Mouse (Mus musculus): ENCODE data around the gene Clint1. TPM values are rescaled to one million over a fixed set of nuclear protein-coding genes. Genes with fewer than 3 reads are reported as not detected.
"Not testable (repeated sequence)": the region's sequence is repeated elsewhere in the genome, so short reads cannot be mapped to it uniquely, and the experiment has no call there.

Clint1 gene
- polyA plus RNA-seq, 1 experiment from 2014 or later = 52.2 TPM

GRCm38 (mm10) chr11:45865861-45866260 lies 14.0 kb downstream of the Clint1 start:
- H3K27ac ChIP-seq (ENCODE audit: low read length) = no peak overlapping the region
- WGBS (ENCODE audit: insufficient replicate concordance) = 83% methylated on average over 2 of the region's 2 CpGs
- H3K36me3 ChIP-seq (ENCODE audit: control insufficient read depth, insufficient read depth) = peaks cover 4% of the 10 kb centered on the region
- no peak overlapping the region for H3K9ac ChIP-seq (ENCODE audit: low read depth, low read length)
- no peak overlapping the region for H3K4me3 ChIP-seq (ENCODE audit: low read depth, low read length)
- ATAC-seq (ENCODE audit: low read depth) = 0 out of 2 replicates have a peak, but pooled peaks have one; percentile 46
- H3K9me3 ChIP-seq (replicated peaks; ENCODE audit: control insufficient read depth, low read length) = no peaks in the 10 kb centered on the region
- no peaks in the 10 kb centered on the region for H3K27me3 ChIP-seq (ENCODE audit: control insufficient read depth, insufficient read depth, low read depth, low read length)
- H3K4me2 ChIP-seq (ENCODE audit: low read depth, low read length) = no peak overlapping the region
- H3K4me1 ChIP-seq (ENCODE audit: control insufficient read depth, low read depth, low read length) = peaks cover 40% of the 10 kb centered on the region

GRCm38 (mm10) chr11:45866534-45866933 lies 14.7 kb downstream of the Clint1 start:
- WGBS (ENCODE audit: insufficient replicate concordance) = 84% methylated on average over 4 of the region's 4 CpGs
- H3K27ac ChIP-seq (ENCODE audit: low read length) = no peak overlapping the region
- H3K27me3 ChIP-seq (ENCODE audit: control insufficient read depth, insufficient read depth, low read depth, low read length) = no peaks in the 10 kb centered on the region
- H3K4me1 ChIP-seq (ENCODE audit: control insufficient read depth, low read depth, low read length) = peaks cover 34% of the 10 kb centered on the region
- H3K4me3 ChIP-seq (ENCODE audit: low read depth, low read length) = no peak overlapping the region
- no peak overlapping the region for H3K9ac ChIP-seq (ENCODE audit: low read depth, low read length)
- H3K4me2 ChIP-seq (ENCODE audit: low read depth, low read length) = no peak overlapping the region
- no peak for ATAC-seq (ENCODE audit: low read depth)
- H3K9me3 ChIP-seq (replicated peaks; ENCODE audit: control insufficient read depth, low read length) = no peaks in the 10 kb centered on the region
- H3K36me3 ChIP-seq (ENCODE audit: control insufficient read depth, insufficient read depth) = peaks cover 4% of the 10 kb centered on the region

GRCm38 (mm10) chr11:45873666-45874065 lies 21.8 kb downstream of the Clint1 start:
- Histone ChIP-seq H3K27ac (ENCODE audit: low read length) (no peak overlapping the region), H3K9ac (ENCODE audit: low read depth, low read length) (no peak overlapping the region), H3K4me1 (ENCODE audit: control insufficient read depth, low read depth, low read length) (peaks cover 15% of the 10 kb centered on the region), H3K9me3 (replicated peaks; ENCODE audit: control insufficient read depth, low read length) (no peaks in the 10 kb centered on the region), H3K27me3 (ENCODE audit: control insufficient read depth, insufficient read depth, low read depth, low read length) (no peaks in the 10 kb centered on the region), H3K36me3 (ENCODE audit: control insufficient read depth, insufficient read depth) (peaks cover 2% of the 10 kb centered on the region; the same call in 1 of the 2 replicates), H3K4me2 (ENCODE audit: low read depth, low read length) (no peak overlapping the region), H3K4me3 (ENCODE audit: low read depth, low read length) (no peak overlapping the region)
- 58% methylated on average over 1 of the region's 1 CpGs for WGBS (ENCODE audit: insufficient replicate concordance)
- ATAC-seq (ENCODE audit: low read depth) = no peak

- 91% methylated on average over 6 of the region's 6 CpGs for WGBS (ENCODE audit: insufficient replicate concordance)
- no peak overlapping the region for H3K4me3 ChIP-seq (ENCODE audit: low read depth, low read length)
- H3K4me1 ChIP-seq (ENCODE audit: control insufficient read depth, low read depth, low read length) = peaks cover 14% of the 10 kb centered on the region
- no peak overlapping the region for H3K27ac ChIP-seq (ENCODE audit: low read length)
- H3K9ac ChIP-seq (ENCODE audit: low read depth, low read length) = no peak overlapping the region
- no peaks in the 10 kb centered on the region for H3K27me3 ChIP-seq (ENCODE audit: control insufficient read depth, insufficient read depth, low read depth, low read length)
- no peak for ATAC-seq (ENCODE audit: low read depth)
- H3K9me3 ChIP-seq (replicated peaks; ENCODE audit: control insufficient read depth, low read length) = no peaks in the 10 kb centered on the region
- H3K36me3 ChIP-seq (ENCODE audit: control insufficient read depth, insufficient read depth) = peaks cover 2% of the 10 kb centered on the region; the same call in 1 of the 2 replicates
- no peak overlapping the region for H3K4me2 ChIP-seq (ENCODE audit: low read depth, low read length)
Measured at GRCm38 (mm10) chr11:45874251-45874650, 22.4 kb downstream of the Clint1 start.

- Histone ChIP-seq H3K9ac (ENCODE audit: low read depth, low read length) (no peak overlapping the region), H3K9me3 (replicated peaks; ENCODE audit: control insufficient read depth, low read length) (no peaks in the 10 kb centered on the region), H3K27me3 (ENCODE audit: control insufficient read depth, insufficient read depth, low read depth, low read length) (no peaks in the 10 kb centered on the region), H3K4me1 (ENCODE audit: control insufficient read depth, low read depth, low read length) (peaks cover 8% of the 10 kb centered on the region), H3K27ac (ENCODE audit: low read length) (no peak overlapping the region), H3K4me3 (ENCODE audit: low read depth, low read length) (no peak overlapping the region), H3K4me2 (ENCODE audit: low read depth, low read length) (no peak overlapping the region), H3K36me3 (ENCODE audit: control insufficient read depth, insufficient read depth) (no peaks in the 10 kb centered on the region)
- ATAC-seq (ENCODE audit: low read depth) = no peak
- 88% methylated on average over 7 of the region's 7 CpGs for WGBS (ENCODE audit: insufficient replicate concordance)
Measured at GRCm38 (mm10) chr11:45875351-45875935, 23.6 kb downstream of the Clint1 start.

- Histone ChIP-seq H3K36me3 (ENCODE audit: control insufficient read depth, insufficient read depth) (no peaks in the 10 kb centered on the region), H3K27me3 (ENCODE audit: control insufficient read depth, insufficient read depth, low read depth, low read length) (no peaks in the 10 kb centered on the region), H3K9ac (ENCODE audit: low read depth, low read length) (no peak overlapping the region), H3K4me1 (ENCODE audit: control insufficient read depth, low read depth, low read length) (peaks cover 13% of the 10 kb centered on the region), H3K9me3 (replicated peaks; ENCODE audit: control insufficient read depth, low read length) (no peaks in the 10 kb centered on the region), H3K4me2 (ENCODE audit: low read depth, low read length) (no peak overlapping the region), H3K4me3 (ENCODE audit: low read depth, low read length) (no peak overlapping the region), H3K27ac (ENCODE audit: low read length) (no peak overlapping the region)
- no peak for ATAC-seq (ENCODE audit: low read depth)
- WGBS (ENCODE audit: insufficient replicate concordance) = 75% methylated on average over 2 of the region's 2 CpGs
Measured at GRCm38 (mm10) chr11:45876036-45876435, 24.2 kb downstream of the Clint1 start.

GRCm38 (mm10) chr11:45879366-45879765 lies 27.5 kb downstream of the Clint1 start:
- H3K36me3 ChIP-seq (ENCODE audit: control insufficient read depth, insufficient read depth); H3K27ac ChIP-seq (ENCODE audit: low read length); ATAC-seq (ENCODE audit: low read depth); H3K4me2 ChIP-seq (ENCODE audit: low read depth, low read length); H3K4me3 ChIP-seq (ENCODE audit: low read depth, low read length); H3K9me3 ChIP-seq (replicated peaks; ENCODE audit: control insufficient read depth, low read length); H3K9ac ChIP-seq (ENCODE audit: low read depth, low read length); H3K27me3 ChIP-seq (ENCODE audit: control insufficient read depth, insufficient read depth, low read depth, low read length): not testable (repeated sequence)
- WGBS (ENCODE audit: insufficient replicate concordance) = 71% methylated on average over 4 of the region's 4 CpGs
- H3K4me1 ChIP-seq (ENCODE audit: control insufficient read depth, low read depth, low read length) = peaks cover 17% of the 10 kb centered on the region

- Histone ChIP-seq H3K4me1 (ENCODE audit: control insufficient read depth, low read depth, low read length) (peaks cover 13% of the 10 kb centered on the region), H3K36me3 (ENCODE audit: control insufficient read depth, insufficient read depth) (peaks cover 15% of the 10 kb centered on the region), H3K9ac (ENCODE audit: low read depth, low read length) (no peak overlapping the region), H3K27ac (ENCODE audit: low read length) (peak overlapping the region; percentile 21), H3K9me3 (replicated peaks; ENCODE audit: control insufficient read depth, low read length) (no peaks in the 10 kb centered on the region), H3K27me3 (ENCODE audit: control insufficient read depth, insufficient read depth, low read depth, low read length) (no peaks in the 10 kb centered on the region), H3K4me2 (ENCODE audit: low read depth, low read length) (no peak overlapping the region), H3K4me3 (ENCODE audit: low read depth, low read length) (no peak overlapping the region)
- WGBS (ENCODE audit: insufficient replicate concordance) = 61% methylated on average over 6 of the region's 6 CpGs
- no peak for ATAC-seq (ENCODE audit: low read depth)
Measured at GRCm38 (mm10) chr11:45881026-45881682, 29.3 kb downstream of the Clint1 start.

- Histone ChIP-seq H3K27me3 (ENCODE audit: control insufficient read depth, insufficient read depth, low read depth, low read length) (no peaks in the 10 kb centered on the region), H3K9me3 (replicated peaks; ENCODE audit: control insufficient read depth, low read length) (no peaks in the 10 kb centered on the region), H3K4me2 (ENCODE audit: low read depth, low read length) (no peak overlapping the region), H3K9ac (ENCODE audit: low read depth, low read length) (no peak overlapping the region), H3K36me3 (ENCODE audit: control insufficient read depth, insufficient read depth) (peaks cover 20% of the 10 kb centered on the region), H3K4me3 (ENCODE audit: low read depth, low read length) (no peak overlapping the region), H3K27ac (ENCODE audit: low read length) (peak overlapping the region; percentile 18; the same call in 1 of the 2 replicates), H3K4me1 (ENCODE audit: control insufficient read depth, low read depth, low read length) (peaks cover 13% of the 10 kb centered on the region)
- 65% methylated on average over 5 of the region's 5 CpGs for WGBS (ENCODE audit: insufficient replicate concordance)
- no peak for ATAC-seq (ENCODE audit: low read depth)
Measured at GRCm38 (mm10) chr11:45881683-45882068, 29.8 kb downstream of the Clint1 start.
